ENCODE assay signal across 23 mouse cellular contexts in the genomic region with DNA sequence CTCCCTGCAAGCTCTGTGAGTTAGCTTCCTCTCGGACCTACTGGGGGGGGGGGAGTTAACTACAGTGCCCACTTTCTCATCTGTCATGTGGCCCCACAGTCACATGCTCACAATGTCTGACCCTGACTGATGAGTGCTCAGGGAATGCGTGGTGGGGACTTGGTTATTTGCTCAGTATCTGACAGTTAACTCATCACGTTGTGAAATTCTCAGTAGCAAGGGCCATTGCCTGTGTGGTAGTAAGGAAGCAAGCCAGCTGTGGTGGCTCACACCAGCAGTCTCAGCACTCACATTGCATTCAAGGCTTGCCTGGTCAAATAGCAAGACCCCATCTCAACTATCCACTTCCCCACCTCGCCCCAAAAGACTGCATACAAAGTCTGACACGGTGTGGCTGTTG. TPM values are rescaled to one million over a fixed set of nuclear protein-coding genes. Genes with fewer than 3 reads are reported as not detected.
A peak's percentile ranks its signal among the peaks of the same experiment; 100 is the strongest.
DNase-seq lines count a peak whose midpoint lies in the region; ATAC-seq and TF ChIP-seq lines count a peak whose summit lies in the region.
"Had no signal": no experiment of that assay in that cellular context is flagged by ENCODE, and none has a peak within 500 bp of the region (broad histone marks: within the 10 kb centered on the region; RNA-seq: fewer than 3 reads in every experiment).

No protein-coding gene starts in this region.

- H3K4me3 ChIP-seq in kidney, embryonic 15.5 days (replicated peaks) = no peak overlapping the region
- no peak overlapping the region for H3K4me3 ChIP-seq in kidney, embryonic 14.5 days (ENCODE audit: low read length)
- no peak overlapping the region for H3K4me3 ChIP-seq in lung, postnatal 0 days (ENCODE audit: low read depth, low read length)
- no peak overlapping the region for H3K4me3 ChIP-seq in macrophage (ENCODE audit: inconsistent target)
- H3K4me3 ChIP-seq: embryonic facial prominence, embryonic 13.5 days; forebrain, embryonic 13.5 days; heart, embryonic 10.5 days; hindbrain, embryonic 12.5 days had no signal

- H3K27me3 ChIP-seq in kidney, embryonic 15.5 days = no peaks in the 10 kb centered on the region
- H3K27me3 ChIP-seq in kidney, embryonic 14.5 days (ENCODE audit: control insufficient read depth, insufficient read depth, low read length) = no peaks in the 10 kb centered on the region
- no peaks in the 10 kb centered on the region for H3K27me3 ChIP-seq in lung, postnatal 0 days (replicated peaks; ENCODE audit: insufficient read depth, low read length)
- H3K27me3 ChIP-seq: embryonic facial prominence, embryonic 13.5 days; forebrain, embryonic 13.5 days; hindbrain, embryonic 12.5 days had no signal

- no peak overlapping the region for H3K9ac ChIP-seq in kidney, embryonic 15.5 days
- no peak overlapping the region for H3K9ac ChIP-seq in kidney, embryonic 14.5 days (ENCODE audit: low read depth, low read length)
- H3K9ac ChIP-seq in lung, postnatal 0 days (replicated peaks; ENCODE audit: low read depth) = no peak overlapping the region
- H3K9ac ChIP-seq: embryonic facial prominence, embryonic 13.5 days; forebrain, embryonic 13.5 days; forebrain, postnatal 0 days; hindbrain, embryonic 12.5 days had no signal

- 0 out of 2 replicates have a peak overlapping the region, but pooled peaks have one; percentile 45 for H3K27ac ChIP-seq in kidney, embryonic 15.5 days
- H3K27ac ChIP-seq in kidney, embryonic 14.5 days (ENCODE audit: low read depth, low read length) = no peak overlapping the region
- no peak overlapping the region for H3K27ac ChIP-seq in lung, postnatal 0 days (ENCODE audit: low read length)
- peak overlapping the region; percentile 86 for H3K27ac ChIP-seq in macrophage
- H3K27ac ChIP-seq: embryonic facial prominence, embryonic 13.5 days; forebrain, embryonic 13.5 days; heart, embryonic 10.5 days; hindbrain, embryonic 12.5 days had no signal

- no peak for ATAC-seq in kidney, embryonic 15.5 days (replicated peaks; ENCODE audit: low FRiP score)
- ATAC-seq in kidney, embryonic 14.5 days (ENCODE audit: low FRiP score, low TSS enrichment) = no peak
- ATAC-seq in lung, postnatal 0 days = no peak
- ATAC-seq: forebrain, embryonic 13.5 days; forebrain, postnatal 0 days; hindbrain, embryonic 16.5 days had no signal

- H3K4me2 ChIP-seq in kidney, embryonic 15.5 days = no peak overlapping the region
- no peak overlapping the region for H3K4me2 ChIP-seq in kidney, embryonic 14.5 days (replicated peaks; ENCODE audit: low read depth, low read length)
- H3K4me2 ChIP-seq in lung, postnatal 0 days (replicated peaks; ENCODE audit: low read depth, low read length) = no peak overlapping the region
- H3K4me2 ChIP-seq: embryonic facial prominence, embryonic 13.5 days; forebrain, embryonic 13.5 days; hindbrain, embryonic 12.5 days had no signal

- 58% methylated on average over 5 of the region's 5 CpGs for WGBS in kidney, embryonic 15.5 days
- WGBS in kidney, embryonic 14.5 days = 56% methylated on average over 5 of the region's 5 CpGs
- 58% methylated on average over 5 of the region's 5 CpGs for WGBS in lung, postnatal 0 days
- 24% methylated on average over 4 of the region's 5 CpGs for WGBS in macrophage (ENCODE audit: missing documents)

- no peak for TF ChIP-seq CTCF in lung, postnatal 0 days (IDR thresholded peaks at IDR 0.05)

- TF ChIP-seq EP300 in lung, postnatal 0 days (IDR thresholded peaks at IDR 0.05) = no peak

- no peaks in the 10 kb centered on the region for H3K79me2 ChIP-seq in macrophage (ENCODE audit: inconsistent target)

- no peaks in the 10 kb centered on the region for H3K9me3 ChIP-seq in kidney, embryonic 15.5 days (replicated peaks)
- no peaks in the 10 kb centered on the region for H3K9me3 ChIP-seq in kidney, embryonic 14.5 days (ENCODE audit: control insufficient read depth, low read length)
- H3K9me3 ChIP-seq in lung, postnatal 0 days (ENCODE audit: low read length) = no peaks in the 10 kb centered on the region
- H3K9me3 ChIP-seq: embryonic facial prominence, embryonic 13.5 days; forebrain, embryonic 13.5 days; G1E; heart, embryonic 10.5 days; hindbrain, embryonic 12.5 days had no signal

- H3K36me3 ChIP-seq in kidney, embryonic 15.5 days = peaks cover 72% of the 10 kb centered on the region
- peaks cover 62% of the 10 kb centered on the region for H3K36me3 ChIP-seq in kidney, embryonic 14.5 days (ENCODE audit: control insufficient read depth, insufficient read depth, low read length)
- peaks cover 17% of the 10 kb centered on the region; the same call in 1 of the 2 replicates for H3K36me3 ChIP-seq in lung, postnatal 0 days (ENCODE audit: insufficient read depth, low read length)
- peaks cover 29% of the 10 kb centered on the region; the same call in 1 of the 2 replicates for H3K36me3 ChIP-seq in macrophage (ENCODE audit: inconsistent target)

- peak; percentile 39 for DNase-seq in lung, postnatal 0 days (ENCODE audit: low spot score)
- DNase-seq in lung, postnatal 36 days = no peak
- DNase-seq in embryo, embryonic 10 days (ENCODE audit: low spot score) = no peak
- no peak for DNase-seq in embryo, embryonic 9.5 days (ENCODE audit: extremely low spot score)
- DNase-seq: adrenal gland, adult 8-10 months; adrenal gland, postnatal 36 days; cerebellum, adult 11 months; cerebellum, adult 8-10 months; cerebellum, postnatal 14 days; forebrain, postnatal 0 days; gastrocnemius, postnatal 25 days; heart, adult 18-20 months; heart, postnatal 10 days; heart, postnatal 4 days had no signal

- H3K4me1 ChIP-seq in kidney, embryonic 15.5 days = peaks cover 2% of the 10 kb centered on the region; the same call in 1 of the 2 replicates
- H3K4me1 ChIP-seq in kidney, embryonic 14.5 days (ENCODE audit: control insufficient read depth, insufficient read depth, low read length) = no peaks in the 10 kb centered on the region
- no peaks in the 10 kb centered on the region for H3K4me1 ChIP-seq in lung, postnatal 0 days (ENCODE audit: insufficient read depth, low read depth, low read length)
- H3K4me1 ChIP-seq: embryonic facial prominence, embryonic 13.5 days; forebrain, embryonic 13.5 days; heart, embryonic 10.5 days; hindbrain, embryonic 12.5 days had no signal

RNA-seq across cellular contexts. Expression of a gene that starts 25.2 kb away (rescaled TPM):
- polyA plus RNA-seq in kidney, embryonic 15.5 days (2015; fragmentation: Nextera tagmentation; extraction: Ambion mirVana) = 89.9 and 91.9 TPM in 2 replicates
- polyA plus RNA-seq in kidney, embryonic 14.5 days (2014; fragmentation: Nextera tagmentation; extraction: Ambion mirVana) = 79.1 and 98.3 TPM in 2 replicates
- 111 and 119 TPM in 2 replicates for polyA plus RNA-seq in lung, postnatal 0 days (2015; fragmentation: Nextera tagmentation; extraction: Ambion mirVana)
- total RNA-seq in macrophage (2018; cell fraction: chromatin; rRNA removed) = 100 to 1,000 TPM in 13 of 26 experiments, 10 to 100 TPM in 13; 38.5 to 171 (median 104) TPM
- 100 to 1,000 TPM in 17 of 26 experiments, 10 to 100 TPM in 9; 85.1 to 241 (median 172) TPM for total RNA-seq in macrophage (2018; cell fraction: cytosol; rRNA removed)
- 100 to 1,000 TPM in 16 of 26 experiments, 10 to 100 TPM in 10; 55.5 to 206 (median 162) TPM for total RNA-seq in macrophage (2018; cell fraction: nucleus; rRNA removed)
- 48.9 to 118 TPM (median 85.7 TPM) in 3 replicates for polyA plus RNA-seq in macrophage (2018)

RNA-seq across cellular contexts. Expression of a gene that starts 25.5 kb away (rescaled TPM):
- polyA plus RNA-seq in kidney, embryonic 15.5 days (2015; fragmentation: Nextera tagmentation; extraction: Ambion mirVana) = 17.8 and 17.9 TPM in 2 replicates
- polyA plus RNA-seq in kidney, embryonic 14.5 days (2014; fragmentation: Nextera tagmentation; extraction: Ambion mirVana) = 10.8 and 17.4 TPM in 2 replicates
- 8.7 and 8.9 TPM in 2 replicates for polyA plus RNA-seq in lung, postnatal 0 days (2015; fragmentation: Nextera tagmentation; extraction: Ambion mirVana)
- total RNA-seq in macrophage (2018; cell fraction: chromatin; rRNA removed) = 10 to 100 TPM; 20.5 to 63.0 (median 40.8) TPM
- 10 to 100 TPM; 21.0 to 37.7 (median 25.0) TPM for total RNA-seq in macrophage (2018; cell fraction: cytosol; rRNA removed)
- 10 to 100 TPM; 23.1 to 53.1 (median 37.8) TPM for total RNA-seq in macrophage (2018; cell fraction: nucleus; rRNA removed)
- polyA plus RNA-seq in macrophage (2018) = 11.7 to 18.0 TPM (median 14.0 TPM) in 3 replicates

RNA-seq across cellular contexts. Expression of a gene that starts 45.7 kb away (rescaled TPM):
- polyA plus RNA-seq in kidney, embryonic 15.5 days (2015; fragmentation: Nextera tagmentation; extraction: Ambion mirVana) = 21.9 and 27.1 TPM in 2 replicates
- polyA plus RNA-seq in kidney, embryonic 14.5 days (2014; fragmentation: Nextera tagmentation; extraction: Ambion mirVana) = 15.3 and 28.6 TPM in 2 replicates
- 9.2 and 9.8 TPM in 2 replicates for polyA plus RNA-seq in lung, postnatal 0 days (2015; fragmentation: Nextera tagmentation; extraction: Ambion mirVana)
- 100 to 1,000 TPM; 151 to 296 (median 212) TPM for total RNA-seq in macrophage (2018; cell fraction: chromatin; rRNA removed)
- total RNA-seq in macrophage (2018; cell fraction: cytosol; rRNA removed) = 10 to 100 TPM; 11.3 to 25.3 (median 16.9) TPM
- total RNA-seq in macrophage (2018; cell fraction: nucleus; rRNA removed) = 100 to 1,000 TPM in 23 of 26 experiments, 10 to 100 TPM in 3; 82.7 to 162 (median 126) TPM
- polyA plus RNA-seq in macrophage (2018) = 16.4 to 30.0 TPM (median 19.1 TPM) in 3 replicates

Comparison
In these comparisons a context has a peak if more than half of its experiments do, and no peak if none do; other contexts are left out.
1. H3K27ac ChIP-seq: peak in kidney, embryonic 15.5 days (single experiment) and macrophage (single experiment); none in kidney, embryonic 14.5 days (single experiment) and lung, postnatal 0 days (single experiment).